Mouse (Mus musculus): Measurements from ENCODE around the gene Pax4.

- TF ChIP-seq POLR2A (IDR thresholded peaks at IDR 0.05; ENCODE audit: extremely low read depth, insufficient read depth, low read length) = no peak
- TF ChIP-seq CTCF (IDR thresholded peaks at IDR 0.05; ENCODE audit: low read depth, low read length) = no peak
Observed at GRCm38 (mm10) chr6:28486471-28486870, 37.3 kb upstream of the Pax4 start.

Measured in liver, adult 2 months (tissue).